Mouse (Mus musculus): ENCODE results near the gene Maml3.

- TF ChIP-seq CTCF (IDR thresholded peaks at IDR 0.05; ENCODE audit: borderline replicate concordance, extremely low read depth, insufficient read depth, insufficient read length) (no peak), POLR2A (IDR thresholded peaks at IDR 0.05; ENCODE audit: borderline replicate concordance, extremely low read depth, insufficient read depth, insufficient read length, poor library complexity, severe bottlenecking) (no peak)
Observed at GRCm38 (mm10) chr3:52140162-52140561, 35.3 kb upstream of the Maml3 start.

All from brain, embryonic 14.5 days (tissue).